Mouse (Mus musculus) bone marrow macrophage, adult 2 months (primary cell): ENCODE results near the gene Cacnb1.

ENCODE experiments used
- CTCF ChIP-seq: IDR thresholded peaks from 2 replicates; pipeline ENCODE4 v1.5.1; 2012; ENCODE audit warnings: low read depth, mild to moderate bottlenecking, low read length, moderate library complexity
- POLR2A ChIP-seq: IDR thresholded peaks from 2 replicates; pipeline ENCODE4 v1.6.1; 2012; ENCODE audit warnings: mild to moderate bottlenecking, low read depth, low read length, borderline replicate concordance

GRCm38 (mm10) chr11:97982721-97983120 lies 40.1 kb downstream of the Cacnb1 start:
- TF ChIP-seq POLR2A = no peak
- no peak for TF ChIP-seq CTCF
